Mouse (Mus musculus) neural tube, embryonic 10.5 days (tissue): ENCODE measurements around the gene Zfp174.
A peak's percentile ranks its signal among the peaks of the same experiment; 100 is the strongest.

Source experiments
- DNase-seq: peaks from one replicate; pipeline ENCODE4 v3.0.0-alpha.2; 2017; ENCODE audit warnings: low spot score; ENCODE audit errors: extremely low spot score

Gene Zfp174

GRCm38 (mm10) chr16:3884201-3885064 is 37.4 kb downstream of the Zfp174 start, which contains the start of the genes Zfp597 and Gm20695:
Gene Zfp597, minus strand, starts transcription at chr16:3884561.
Gene Gm20695, plus strand, starts transcription at chr16:3884648.
- DNase-seq = peak; percentile 94

- DNase-seq = no peak
Measured at GRCm38 (mm10) chr16:3885065-3885670, 38.1 kb downstream of the Zfp174 start.

GRCm38 (mm10) chr16:3891621-3892295 is 44.7 kb downstream of the Zfp174 start:
- no peak for DNase-seq

- DNase-seq = no peak
Measured at GRCm38 (mm10) chr16:3893739-3894138, 46.7 kb downstream of the Zfp174 start.

GRCm38 (mm10) chr16:3895173-3895792 is 48.2 kb downstream of the Zfp174 start:
- no peak for DNase-seq

- no peak for DNase-seq
Measured at GRCm38 (mm10) chr16:3896046-3896445, 49.0 kb downstream of the Zfp174 start.

- DNase-seq = no peak
Measured at GRCm38 (mm10) chr16:3896553-3896952, 49.5 kb downstream of the Zfp174 start.

- no peak for DNase-seq
Measured at GRCm38 (mm10) chr16:3907471-3907870, 60.4 kb downstream of the Zfp174 start.
